Mouse (Mus musculus) testis, adult 2 months (tissue): ENCODE measurements at regions not wholly inside any gene's neighbourhood (a gene's known extent, or its start where the extent isn't known, plus 50 kb on each side); places are given as distances from the start of the nearest gene placed in this dataset.

Experiments
- H3K27ac ChIP-seq: fragments of 200-500 bp; 2 replicates; pipeline ENCODE4 v1.5.1; 2012; ENCODE audit warnings: low read depth, low read length; ENCODE audit not compliant: control insufficient read depth, insufficient read depth
- H3K27me3 ChIP-seq: fragments of 200-500 bp; 2 replicates; pipeline ENCODE4 v1.6.1; 2012; ENCODE audit warnings: mild to moderate bottlenecking, low read length, moderate library complexity; ENCODE audit not compliant: control insufficient read depth, insufficient read depth
- H3K36me3 ChIP-seq: fragments of 200-500 bp; 2 replicates; pipeline ENCODE4 v1.6.1; 2012; ENCODE audit warnings: mild to moderate bottlenecking, low read length; ENCODE audit not compliant: control insufficient read depth, insufficient read depth
- H3K4me1 ChIP-seq: fragments of 200-500 bp; 2 replicates; pipeline ENCODE4 v1.6.1; 2012; ENCODE audit warnings: low read length; ENCODE audit not compliant: control insufficient read depth, insufficient read depth
- H3K4me3 ChIP-seq: fragments of 200-500 bp; 2 replicates; pipeline ENCODE4 v1.5.1; 2012; ENCODE audit warnings: low read depth, mild to moderate bottlenecking, low read length, moderate library complexity, mixed read lengths; ENCODE audit not compliant: control insufficient read depth
- CTCF ChIP-seq: fragments of 200-500 bp; IDR thresholded peaks from 2 replicates; pipeline ENCODE4 v1.5.1; 2012; ENCODE audit warnings: low read depth, mild to moderate bottlenecking, inconsistent platforms, low read length, moderate library complexity; ENCODE audit not compliant: control insufficient read depth, insufficient read depth, insufficient replicate concordance
- POLR2A ChIP-seq: fragments of 200-500 bp; IDR thresholded peaks from 2 replicates; pipeline ENCODE4 v1.6.1; 2012; ENCODE audit warnings: low read depth, mild to moderate bottlenecking, inconsistent platforms, low read length, moderate library complexity; ENCODE audit not compliant: control insufficient read depth

DNA sequence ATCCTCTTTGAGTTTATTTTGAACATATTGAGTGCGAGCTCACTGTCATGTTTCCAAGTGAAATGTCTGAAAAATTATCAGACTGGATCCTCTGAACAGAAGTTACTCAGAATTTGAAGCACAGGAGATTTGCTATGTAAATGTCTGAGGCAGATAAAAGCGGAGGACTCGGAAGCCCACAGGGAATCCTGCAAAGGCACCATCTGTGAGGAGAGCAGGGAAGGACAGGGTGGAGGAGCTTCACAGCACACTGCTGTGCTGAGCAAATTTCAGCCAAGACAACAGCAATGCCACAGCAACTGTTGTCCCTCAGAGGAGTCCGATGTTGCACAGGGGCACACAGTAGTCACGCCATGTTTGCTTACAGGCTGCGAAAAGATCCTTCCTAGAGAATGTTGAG lies 165.0 kb downstream of the Wdr20rt start:
- H3K36me3 ChIP-seq: no peaks in the 10 kb centered on the region
- no peaks in the 10 kb centered on the region for H3K27me3 ChIP-seq
- TF ChIP-seq CTCF (no peak), POLR2A (no peak)
- H3K4me3 ChIP-seq: no peak overlapping the region
- no peak overlapping the region for H3K27ac ChIP-seq
- no peaks in the 10 kb centered on the region for H3K4me1 ChIP-seq

DNA sequence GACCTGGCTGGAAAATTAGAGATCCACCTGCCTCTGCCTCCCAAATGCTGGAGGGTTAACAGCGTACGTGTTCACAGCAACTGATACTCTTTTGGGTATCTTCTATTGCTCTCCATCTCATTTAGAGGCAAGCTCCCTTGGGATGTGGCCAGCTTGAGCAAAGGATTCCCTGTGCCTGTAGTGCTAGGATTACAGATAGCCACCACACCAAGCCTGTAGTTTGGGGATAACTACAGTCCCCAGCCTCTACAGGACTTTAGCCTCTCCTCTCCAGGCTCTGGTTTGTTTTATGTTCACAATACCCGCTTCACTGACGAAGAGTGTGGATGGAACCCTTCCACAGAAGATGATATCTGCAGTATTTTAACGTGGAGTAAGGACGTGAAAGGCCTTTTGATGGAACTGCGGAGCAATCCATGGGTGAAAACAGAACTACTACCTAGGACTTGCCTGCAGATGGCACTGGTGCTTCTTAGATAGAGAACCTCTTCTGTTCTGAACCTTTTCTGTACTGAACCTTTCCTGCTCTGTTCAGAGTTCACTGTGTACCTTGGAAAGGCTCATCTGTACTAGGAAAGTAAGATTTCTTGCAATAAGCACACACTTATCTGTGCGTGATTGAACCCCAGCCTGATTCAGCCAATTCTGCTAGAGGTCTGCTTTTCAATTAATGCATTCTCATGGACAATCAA lies 176.6 kb downstream of the Wdr20rt start:
- no peak for TF ChIP-seq POLR2A

DNA sequence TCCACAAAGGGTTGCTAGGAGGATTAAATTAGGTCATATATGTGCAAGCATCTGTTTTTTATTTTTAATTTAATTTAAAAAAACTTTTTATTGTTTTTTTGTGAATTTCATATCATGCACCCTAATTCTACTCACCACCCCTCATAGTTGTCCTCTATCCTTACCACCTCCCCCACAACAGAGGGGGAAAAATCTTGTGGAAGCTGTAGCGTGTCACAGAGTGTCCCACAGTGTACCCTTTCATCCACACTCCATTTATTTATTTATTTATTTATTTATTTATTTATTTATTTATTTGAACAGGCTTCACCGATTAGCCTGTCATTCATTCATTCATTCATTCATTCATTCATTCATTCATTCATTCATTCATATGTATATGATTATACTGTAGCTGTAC lies 177.8 kb downstream of the Wdr20rt start:
- no peak overlapping the region for H3K27ac ChIP-seq
- no peaks in the 10 kb centered on the region for H3K36me3 ChIP-seq
- H3K4me3 ChIP-seq: no peak overlapping the region
- TF ChIP-seq POLR2A (no peak), CTCF (no peak)
- H3K27me3 ChIP-seq: no peaks in the 10 kb centered on the region
- H3K4me1 ChIP-seq: no peaks in the 10 kb centered on the region

More for the DNA sequence above, 176.6 kb downstream of the Wdr20rt start:
- no peak overlapping the region for H3K4me3 ChIP-seq
- no peak overlapping the region for H3K27ac ChIP-seq
- no peaks in the 10 kb centered on the region for H3K36me3 ChIP-seq
- no peaks in the 10 kb centered on the region for H3K27me3 ChIP-seq
- H3K4me1 ChIP-seq: no peaks in the 10 kb centered on the region

DNA sequence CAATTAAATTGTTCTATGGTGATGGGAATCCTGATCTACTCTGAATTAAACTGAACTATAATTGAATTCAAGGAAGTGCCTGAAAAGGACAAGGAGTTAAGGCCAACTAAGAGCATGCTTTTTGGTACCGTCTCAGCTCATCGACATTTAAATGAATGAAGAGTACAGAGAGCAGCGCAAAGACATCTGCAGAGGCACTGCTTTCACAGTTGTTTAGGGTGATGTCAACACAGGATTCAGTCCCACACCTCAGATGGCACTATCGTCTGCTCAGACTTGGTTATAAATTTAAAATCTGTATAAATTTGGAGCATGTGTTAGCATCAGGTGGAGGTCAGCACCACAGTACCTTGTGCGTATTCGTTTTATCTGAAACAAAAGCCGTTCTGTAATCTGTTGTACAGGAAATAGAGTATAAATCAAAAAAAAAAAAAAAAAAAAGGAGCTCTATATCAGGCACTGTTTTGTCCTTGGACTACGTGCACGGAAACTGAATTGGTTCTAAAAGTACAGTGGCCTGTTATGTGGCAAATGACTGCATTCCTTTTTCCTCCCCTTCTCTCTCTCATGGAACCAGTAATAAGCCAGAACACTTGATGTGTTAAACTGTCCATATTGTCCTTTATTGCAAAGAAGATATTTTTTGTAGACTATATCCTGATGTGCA lies 187.8 kb downstream of the Wdr20rt start:
- TF ChIP-seq CTCF (no peak), POLR2A (no peak)
- Histone ChIP-seq H3K36me3 (no peaks in the 10 kb centered on the region), H3K27me3 (no peaks in the 10 kb centered on the region), H3K4me1 (no peaks in the 10 kb centered on the region), H3K4me3 (no peak overlapping the region), H3K27ac (no peak overlapping the region)

DNA sequence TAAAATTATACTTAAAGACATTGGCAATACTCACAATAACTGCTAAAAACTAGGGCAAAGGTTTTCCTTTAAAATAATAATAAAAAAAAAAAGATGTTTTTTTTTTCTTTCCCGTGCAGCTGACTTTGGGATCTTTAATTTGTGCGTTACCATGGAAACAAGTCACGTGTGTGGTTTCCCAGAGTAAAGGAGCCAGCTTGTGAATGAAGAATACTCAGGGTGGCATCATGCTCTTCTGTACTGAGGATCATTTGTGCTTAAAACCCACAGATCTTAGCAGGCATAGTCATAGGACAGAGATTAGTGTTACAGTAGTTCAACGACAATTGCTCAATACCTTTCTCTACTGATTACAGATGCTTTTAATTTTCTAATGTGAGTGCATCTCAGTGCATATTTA lies 189.1 kb downstream of the Wdr20rt start:
- H3K4me3 ChIP-seq: no peak overlapping the region
- H3K36me3 ChIP-seq: no peaks in the 10 kb centered on the region
- H3K27me3 ChIP-seq: no peaks in the 10 kb centered on the region
- TF ChIP-seq CTCF (no peak), POLR2A (no peak)
- no peak overlapping the region for H3K27ac ChIP-seq
- H3K4me1 ChIP-seq: no peaks in the 10 kb centered on the region

DNA sequence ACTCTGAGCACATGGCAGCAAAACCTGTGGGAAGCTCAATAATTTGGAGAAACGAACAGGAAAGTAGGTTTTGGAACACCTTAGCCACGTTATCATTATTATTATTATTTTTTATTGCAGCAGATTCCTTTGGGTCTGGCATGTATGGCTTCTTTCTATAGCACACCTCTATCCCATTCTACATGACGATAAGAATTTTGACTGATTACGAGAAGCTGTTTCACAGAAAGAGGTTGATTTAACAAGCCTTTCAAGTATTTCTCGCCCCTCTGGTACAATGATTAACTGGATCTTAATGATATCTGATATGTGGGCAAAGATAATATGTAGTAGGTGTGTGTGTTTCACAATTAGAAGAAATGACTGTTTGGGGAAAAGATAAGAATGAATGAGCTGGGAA lies 191.6 kb downstream of the Wdr20rt start:
- Histone ChIP-seq H3K4me3 (no peak overlapping the region), H3K27ac (no peak overlapping the region), H3K36me3 (no peaks in the 10 kb centered on the region), H3K27me3 (no peaks in the 10 kb centered on the region), H3K4me1 (no peaks in the 10 kb centered on the region)
- TF ChIP-seq CTCF (no peak), POLR2A (no peak)

DNA sequence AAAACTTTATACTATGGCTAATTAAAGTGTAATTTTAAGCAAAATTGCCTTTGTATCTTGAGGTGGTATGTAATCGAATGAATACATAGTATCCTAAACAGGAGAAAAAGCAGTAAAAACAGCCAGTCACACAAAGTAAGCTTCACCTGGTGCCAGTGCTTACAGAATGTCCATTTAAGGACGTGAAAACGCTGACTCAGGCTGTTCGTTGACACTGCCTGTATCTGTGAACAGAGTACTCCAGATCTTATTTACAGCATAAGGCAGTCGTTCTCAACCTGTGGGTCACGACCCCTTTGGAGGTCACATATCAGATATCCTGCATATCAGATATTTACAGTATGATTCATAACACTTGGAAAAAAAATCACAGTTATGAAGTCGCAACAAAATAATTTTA lies 194.8 kb downstream of the Wdr20rt start:
- TF ChIP-seq POLR2A (no peak), CTCF (no peak)
- H3K27me3 ChIP-seq: no peaks in the 10 kb centered on the region
- no peaks in the 10 kb centered on the region for H3K36me3 ChIP-seq
- H3K27ac ChIP-seq: no peak overlapping the region
- no peak overlapping the region for H3K4me3 ChIP-seq
- no peaks in the 10 kb centered on the region for H3K4me1 ChIP-seq

DNA sequence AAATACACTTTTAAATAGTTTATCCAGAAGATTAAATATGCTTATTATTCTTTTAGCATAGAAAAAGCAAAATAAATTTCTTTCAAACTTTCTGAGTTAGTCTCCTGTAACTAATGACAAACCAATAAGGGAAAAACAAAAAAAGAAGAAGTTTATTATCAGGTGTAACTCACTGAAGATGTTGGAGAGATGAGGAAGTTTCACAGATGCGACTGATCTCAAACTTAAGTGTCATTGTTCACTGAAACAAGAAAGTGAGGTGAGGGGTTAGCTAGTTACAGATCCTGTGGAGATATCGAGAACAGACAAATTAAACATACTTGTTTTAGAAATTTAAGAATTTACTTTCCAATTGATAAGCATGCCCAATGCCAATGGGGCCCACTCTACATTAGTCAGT lies 199.2 kb downstream of the Wdr20rt start:
- H3K4me3 ChIP-seq: no peak overlapping the region
- no peaks in the 10 kb centered on the region for H3K4me1 ChIP-seq
- H3K36me3 ChIP-seq: no peaks in the 10 kb centered on the region
- TF ChIP-seq POLR2A (no peak), CTCF (no peak)
- H3K27me3 ChIP-seq: no peaks in the 10 kb centered on the region
- no peak overlapping the region for H3K27ac ChIP-seq
